Comparison of ENCODE assay signal across 7 mouse cellular contexts in the genomic region with DNA sequence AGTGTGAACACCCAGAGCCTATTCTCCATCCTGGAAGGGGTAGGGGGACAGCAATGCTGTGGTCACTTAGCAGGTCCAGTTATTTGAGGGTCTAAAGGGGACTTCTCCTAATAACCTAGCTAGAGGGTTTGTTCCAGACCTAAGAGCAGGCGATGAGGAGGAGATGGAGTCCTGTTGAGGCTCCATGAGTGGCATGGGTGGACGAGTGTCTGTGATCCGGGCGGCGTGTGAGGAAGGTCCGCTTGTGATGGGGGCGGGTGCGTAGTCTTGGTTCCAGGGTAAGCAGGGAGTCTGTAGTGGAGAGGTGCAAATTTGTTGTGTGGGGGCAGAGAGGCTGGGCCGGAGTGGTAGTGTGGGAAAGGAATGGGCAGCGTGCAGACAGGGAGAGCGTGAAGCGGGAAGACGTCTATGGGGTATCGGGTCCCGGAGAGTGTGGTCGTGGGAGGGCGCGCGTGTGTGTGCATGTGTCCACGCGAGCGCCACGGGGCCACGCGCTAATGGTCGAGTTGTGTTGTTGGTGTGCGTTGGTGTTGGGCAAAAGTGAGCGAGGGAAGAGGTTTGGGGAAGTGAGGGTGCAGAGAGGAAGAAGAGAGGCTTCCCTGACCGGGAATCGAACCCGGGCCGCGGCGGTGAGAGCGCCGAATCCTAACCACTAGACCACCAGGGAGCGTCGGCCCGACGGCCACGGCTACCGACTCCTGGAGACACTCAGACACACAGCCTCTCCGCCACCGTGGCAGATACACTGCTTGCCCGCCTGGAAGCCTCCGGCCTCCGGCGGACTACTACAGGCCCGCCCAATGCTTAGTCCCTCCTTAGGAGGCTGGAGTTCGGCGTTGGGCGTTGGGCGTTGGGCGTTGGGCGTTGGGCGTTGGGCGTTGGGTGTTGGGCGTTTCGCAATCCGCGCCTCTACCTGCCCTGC. TPM values are rescaled to one million over a fixed set of nuclear protein-coding genes. Genes with fewer than 3 reads are reported as not detected.
DNase-seq lines count a peak whose midpoint lies in the region; ATAC-seq and TF ChIP-seq lines count a peak whose summit lies in the region.
"Not testable (repeated sequence)": the region's sequence is repeated elsewhere in the genome, so short reads cannot be mapped to it uniquely, and the experiment has no call there.

No protein-coding gene starts in this region.

- not testable (repeated sequence) for TF ChIP-seq POLR2A in myocyte (IDR thresholded peaks at IDR 0.05; ENCODE audit: insufficient read length, low read depth)

- peak overlapping the region; percentile 51 for H3K4me3 ChIP-seq in liver, embryonic 13.5 days (replicated peaks)
- H3K4me3 ChIP-seq in myocyte = peak overlapping the region; percentile 18

- intact Hi-C loops in heart, postnatal 14 days (cut with DNase I) = not testable (repeated sequence)

- H3K79me2 ChIP-seq in myocyte (ENCODE audit: control insufficient read depth, insufficient read depth) = not testable (repeated sequence)

- peaks cover 27% of the 10 kb centered on the region for H3K27me3 ChIP-seq in liver, embryonic 13.5 days
- H3K27me3 ChIP-seq in myocyte (ENCODE audit: control insufficient read depth, insufficient read depth, insufficient read length) = not testable (repeated sequence)

- WGBS in liver, embryonic 13.5 days (ENCODE audit: insufficient replicate concordance) = 8% methylated on average over 40 of the region's 61 CpGs

- peaks cover 36% of the 10 kb centered on the region for H3K4me1 ChIP-seq in liver, embryonic 13.5 days (replicated peaks)

- not testable (repeated sequence) for H3ac ChIP-seq in myocyte (ENCODE audit: control insufficient read depth, insufficient read length)

- peak overlapping the region; percentile 53 for H3K9ac ChIP-seq in liver, embryonic 13.5 days

- peak; percentile 41; the same call in 1 of the 2 replicates for ATAC-seq in frontal cortex, adult (ENCODE audit: low TSS enrichment)
- ATAC-seq in liver, embryonic 13.5 days (ENCODE audit: low read depth) = peak; percentile 78

- H3K27ac ChIP-seq in liver, embryonic 13.5 days = peak overlapping the region; percentile 2; the same call in 1 of the 2 replicates

- peak overlapping the region; percentile 61 for H3K4me2 ChIP-seq in liver, embryonic 13.5 days
- not testable (repeated sequence) for H3K4me2 ChIP-seq in myocyte (ENCODE audit: low read depth)

- DNase-seq in cerebellum, postnatal 25 days = peak; percentile 46 to 59
- peak; percentile 34 to 40 for DNase-seq in heart, postnatal 14 days
- DNase-seq in kidney, postnatal 25 days = peak; percentile 18 to 61
- not testable (repeated sequence) for DNase-seq in liver, embryonic 13.5 days
- peak; percentile 41 to 50 for DNase-seq in spleen, postnatal 14 days (ENCODE audit: low spot score in 2 of 2)

- not testable (repeated sequence) for H3K9me3 ChIP-seq in liver, embryonic 13.5 days (replicated peaks)

- H3K36me3 ChIP-seq in liver, embryonic 13.5 days; myocyte (ENCODE audit: control insufficient read depth, insufficient read depth): not testable (repeated sequence)

RNA-seq across cellular contexts. Expression of a gene that starts 0.9 kb away (rescaled TPM):
- total RNA-seq in heart, postnatal 14 days (2021) = 10 to 100 TPM; 11.8 to 11.9 TPM
- 17.9 and 23.1 TPM in 2 replicates for polyA plus RNA-seq in liver, embryonic 13.5 days (2015; fragmentation: Nextera tagmentation; extraction: Ambion mirVana)
- 0.05 TPM for polyA plus RNA-seq in myocyte (2012; fragmentation: generic; extraction: Trizol)

RNA-seq across cellular contexts. Expression of a gene that starts 45.1 kb away (rescaled TPM):
- total RNA-seq in heart, postnatal 14 days (2021) = under 1 TPM; 0.22 to 0.29 TPM
- polyA plus RNA-seq in liver, embryonic 13.5 days (2015; fragmentation: Nextera tagmentation; extraction: Ambion mirVana) = 2.0 and 2.4 TPM in 2 replicates
- polyA plus RNA-seq in myocyte (2012; fragmentation: generic; extraction: Trizol) = 2.1 TPM

RNA-seq across cellular contexts. Expression of a gene that starts 49.9 kb away (rescaled TPM):
- total RNA-seq in heart, postnatal 14 days (2021) = 1 to 10 TPM in 1 of 2 experiments, under 1 TPM in 1; 1.00 to 2.1 TPM
- polyA plus RNA-seq in liver, embryonic 13.5 days (2015; fragmentation: Nextera tagmentation; extraction: Ambion mirVana) = 1.8 and 2.5 TPM in 2 replicates
- polyA plus RNA-seq in myocyte (2012; fragmentation: generic; extraction: Trizol) = 2.2 TPM

Comparison
In these comparisons a context has a peak if more than half of its experiments do, and no peak if none do; other contexts are left out.
1. RNA of a gene that starts 0.9 kb away (polyA plus RNA-seq): 17.9 to 23.1 TPM in liver, embryonic 13.5 days; 0.05 TPM in myocyte (single experiment); every median in the first group is over 10 times any median in the second.